Mouse (Mus musculus) thymus, adult 2 months (tissue): ENCODE measurements at regions not wholly inside any gene's neighbourhood (a gene's known extent, or its start where the extent isn't known, plus 50 kb on each side); places are given as distances from the start of the nearest gene placed in this dataset.

Experiments
- DNase-seq: peaks from one replicate; pipeline ENCODE4 v3.0.0; 2021
- H3K27ac ChIP-seq: fragments of 200-500 bp; 2 replicates; pipeline ENCODE4 v1.5.1; 2012; ENCODE audit warnings: low read length, control low read depth; ENCODE audit not compliant: control insufficient read depth, insufficient read depth
- H3K27me3 ChIP-seq: fragments of 200-500 bp; 2 replicates; pipeline ENCODE4 v1.6.1; 2012; ENCODE audit warnings: mild to moderate bottlenecking, low read length, moderate library complexity, mixed read lengths; ENCODE audit not compliant: control insufficient read depth, insufficient read depth
- H3K36me3 ChIP-seq: fragments of 200-500 bp; 2 replicates; pipeline ENCODE4 v1.6.1; 2012; ENCODE audit warnings: mild to moderate bottlenecking, low read length, moderate library complexity; ENCODE audit not compliant: control insufficient read depth, insufficient read depth
- H3K4me1 ChIP-seq: fragments of 200-500 bp; replicated peaks from 2 replicates; pipeline ENCODE4 v1.6.1; 2012; ENCODE audit warnings: low read length; ENCODE audit not compliant: control insufficient read depth, insufficient read depth
- H3K4me3 ChIP-seq: fragments of 200-500 bp; 2 replicates; pipeline ENCODE4 v1.5.1; 2012; ENCODE audit warnings: mild to moderate bottlenecking, low read length, control low read depth, moderate library complexity; ENCODE audit not compliant: control insufficient read depth, insufficient read depth
- CTCF ChIP-seq: fragments of 200-500 bp; IDR thresholded peaks from 2 replicates; pipeline ENCODE4 v1.5.1; 2012; ENCODE audit warnings: mild to moderate bottlenecking, control low read depth, low read length, moderate library complexity, borderline replicate concordance; ENCODE audit not compliant: control insufficient read depth, poor library complexity, insufficient read depth; ENCODE audit errors: extremely low read depth
- POLR2A ChIP-seq: fragments of 200-500 bp; IDR thresholded peaks from 2 replicates; pipeline ENCODE4 v1.6.1; 2012; ENCODE audit warnings: mild to moderate bottlenecking, low read length, control low read depth, moderate library complexity; ENCODE audit not compliant: control insufficient read depth, poor library complexity, insufficient read depth; ENCODE audit errors: extremely low read depth
- WGBS: fragments of 180-500 bp; shearing (Covaris S2); methylation state at CpG from one replicate; pipeline ENCODE4 v1.1.7; 2018; 5-methylcytosine and 5-hydroxymethylcytosine counted together

DNA sequence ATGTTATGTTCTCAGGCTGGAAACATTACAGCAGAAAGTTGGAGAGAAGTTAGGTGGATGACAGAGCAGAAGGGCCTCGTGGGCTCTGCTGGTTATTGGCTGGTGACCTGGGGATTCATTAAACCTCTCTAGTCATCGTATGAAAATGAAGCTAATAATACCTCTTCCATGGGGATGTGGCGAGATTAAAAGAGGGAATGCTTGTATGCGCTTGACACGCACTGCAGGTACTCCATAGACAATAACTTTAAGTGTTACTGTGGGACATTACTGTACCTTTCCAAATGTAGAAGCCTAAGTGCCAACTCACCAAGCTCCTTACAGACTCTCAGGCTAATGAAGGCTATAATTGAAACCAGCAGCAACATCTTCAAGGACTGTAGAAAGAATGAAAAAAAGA, 303.1 kb downstream of the Fam198b start:
- DNase-seq = no peak
- TF ChIP-seq CTCF (no peak), POLR2A (no peak)
- H3K27me3 ChIP-seq = no peaks in the 10 kb centered on the region
- no peaks in the 10 kb centered on the region for H3K36me3 ChIP-seq
- WGBS = 92% methylated on average over 5 of the region's 5 CpGs
- H3K27ac ChIP-seq = no peak overlapping the region
- H3K4me1 ChIP-seq = no peaks in the 10 kb centered on the region
- no peak overlapping the region for H3K4me3 ChIP-seq

GRCm38 (mm10) chr3:80200904-80201303, 316.6 kb downstream of the Fam198b start:
- Histone ChIP-seq H3K27ac (no peak overlapping the region), H3K4me3 (no peak overlapping the region), H3K36me3 (no peaks in the 10 kb centered on the region), H3K4me1 (no peaks in the 10 kb centered on the region), H3K27me3 (no peaks in the 10 kb centered on the region)
- TF ChIP-seq CTCF = no peak
- no peak for TF ChIP-seq POLR2A
- DNase-seq = no peak
- WGBS = 51% methylated on average over 2 of the region's 2 CpGs

- Histone ChIP-seq H3K27ac (no peak overlapping the region), H3K27me3 (no peaks in the 10 kb centered on the region), H3K4me1 (no peaks in the 10 kb centered on the region), H3K36me3 (no peaks in the 10 kb centered on the region), H3K4me3 (no peak overlapping the region)
- 93% methylated on average over 1 of the region's 1 CpGs for WGBS
- DNase-seq = no peak
- no peak for TF ChIP-seq CTCF
- TF ChIP-seq POLR2A = no peak
These were observed 320.5 kb downstream of the Fam198b start for GRCm38 (mm10) chr3:80204821-80205220.

DNA sequence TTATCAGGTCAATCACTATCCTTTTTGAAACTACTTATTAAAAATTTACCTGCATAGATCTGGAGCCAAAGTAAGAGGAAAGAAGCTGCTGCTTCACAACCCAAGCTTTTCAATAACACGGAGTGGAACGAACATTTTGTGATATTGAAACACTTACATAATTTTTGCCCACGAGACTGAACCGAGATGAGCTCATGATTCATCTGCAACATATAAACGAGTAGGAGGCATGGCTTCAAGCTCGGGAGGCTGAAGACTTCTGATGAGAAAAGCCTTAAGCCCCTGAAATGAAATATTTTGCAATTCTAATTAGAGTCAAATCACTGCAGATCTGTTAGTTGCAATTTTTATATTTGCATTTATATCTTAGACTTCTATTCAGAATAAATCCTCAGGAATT, 321.0 kb downstream of the Fam198b start:
- H3K4me3 ChIP-seq = no peak overlapping the region
- H3K27me3 ChIP-seq = no peaks in the 10 kb centered on the region
- no peak overlapping the region for H3K27ac ChIP-seq
- no peaks in the 10 kb centered on the region for H3K4me1 ChIP-seq
- no peak for DNase-seq
- no peaks in the 10 kb centered on the region for H3K36me3 ChIP-seq
- 95% methylated on average over 6 of the region's 6 CpGs for WGBS
- no peak for TF ChIP-seq CTCF
- no peak for TF ChIP-seq POLR2A

DNA sequence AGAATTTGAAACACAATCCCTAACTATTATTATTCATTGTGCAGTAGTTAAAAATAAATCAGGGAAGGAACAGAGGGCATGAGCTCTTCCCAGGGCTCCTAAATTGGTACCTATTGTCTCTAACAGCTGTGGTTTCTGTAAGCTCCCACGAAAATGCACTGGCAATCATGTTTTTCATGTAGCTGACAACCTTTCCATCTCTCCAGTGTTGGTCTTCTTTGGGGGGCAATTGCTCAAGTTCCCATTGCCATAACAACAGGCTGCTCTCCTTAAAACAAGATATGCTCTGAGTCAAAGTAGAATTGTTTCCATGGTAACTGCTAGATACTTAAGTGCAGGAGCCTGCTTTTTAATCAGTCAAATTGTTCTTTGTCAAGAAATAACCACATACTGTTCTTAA, 322.7 kb downstream of the Fam198b start:
- TF ChIP-seq POLR2A = no peak
- H3K27ac ChIP-seq = no peak overlapping the region
- no peaks in the 10 kb centered on the region for H3K4me1 ChIP-seq
- whole genome bisulfite sequencing = 36% methylated on average over 1 of the region's 1 CpGs
- no peaks in the 10 kb centered on the region for H3K27me3 ChIP-seq
- H3K36me3 ChIP-seq = no peaks in the 10 kb centered on the region
- H3K4me3 ChIP-seq = no peak overlapping the region
- DNase-seq = no peak

DNA sequence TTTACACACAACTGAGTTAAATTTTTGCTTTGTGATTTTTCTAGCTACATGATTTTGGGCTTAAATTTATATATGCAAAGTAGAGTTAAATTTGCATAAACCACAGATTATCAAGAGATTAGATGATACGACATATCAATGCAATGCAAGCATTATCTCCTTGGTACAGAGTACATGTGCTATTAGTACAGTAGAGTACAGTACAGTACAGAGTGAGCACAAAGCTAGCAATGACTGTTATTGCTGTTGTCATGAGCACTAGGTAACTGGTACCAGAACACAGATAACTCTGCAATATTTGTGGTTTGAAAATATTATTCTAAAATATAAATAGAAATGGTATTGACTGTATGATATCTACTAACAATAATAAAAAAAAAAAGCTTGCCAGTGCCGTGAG, 323.7 kb downstream of the Fam198b start:
- Histone ChIP-seq H3K36me3 (no peaks in the 10 kb centered on the region), H3K27ac (no peak overlapping the region), H3K4me3 (no peak overlapping the region), H3K4me1 (no peaks in the 10 kb centered on the region), H3K27me3 (no peaks in the 10 kb centered on the region)
- DNase-seq = no peak
- TF ChIP-seq POLR2A (no peak), CTCF (no peak)
- WGBS = 90% methylated on average over 2 of the region's 2 CpGs

- Histone ChIP-seq H3K4me3 (no peak overlapping the region), H3K27ac (no peak overlapping the region), H3K36me3 (no peaks in the 10 kb centered on the region), H3K27me3 (no peaks in the 10 kb centered on the region), H3K4me1 (no peaks in the 10 kb centered on the region)
- no peak for TF ChIP-seq CTCF
- TF ChIP-seq POLR2A = no peak
- no peak for DNase-seq
These were observed 325.3 kb downstream of the Fam198b start for GRCm38 (mm10) chr3:80209596-80209995.
